Mouse (Mus musculus) C2C12 (cell line): ENCODE data around the gene Zfp472.

Experiments used
- CTCF ChIP-seq: IDR thresholded peaks from one replicate; pipeline ENCODE4 v1.5.1; 2011; ENCODE audit not compliant: control insufficient read depth, insufficient read depth, insufficient read length
- MYOG ChIP-seq: IDR thresholded peaks from one replicate; pipeline ENCODE4 v1.6.1; 2011; ENCODE audit not compliant: control insufficient read depth, insufficient read length; ENCODE audit errors: extremely low read depth
- USF1 ChIP-seq: IDR thresholded peaks from one replicate; pipeline ENCODE4 v1.6.1; 2011; ENCODE audit warnings: low read depth, mild to moderate bottlenecking, control low read depth, moderate library complexity

DNA sequence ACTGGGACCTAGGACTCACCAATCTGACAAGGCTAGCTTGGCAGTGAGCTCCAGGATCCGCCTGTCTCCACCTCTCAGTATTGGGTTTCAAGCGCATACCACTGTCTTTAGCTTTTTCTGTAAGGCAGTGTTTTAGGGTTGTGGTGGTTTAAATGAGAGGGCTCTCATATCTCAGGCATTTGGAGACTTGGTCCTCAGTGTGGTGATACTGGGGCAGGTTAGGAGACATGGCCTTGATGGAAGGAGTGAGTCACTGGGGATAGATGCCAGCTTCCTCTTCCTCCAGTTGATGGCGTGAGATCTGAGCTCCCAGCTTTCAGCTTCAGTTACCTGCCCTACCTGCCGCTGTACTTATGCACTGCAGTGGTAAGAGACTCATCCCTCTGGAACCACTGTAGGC lies 25.8 kb upstream of the Zfp472 start:
- no peak for TF ChIP-seq CTCF
- TF ChIP-seq MYOG, result no peak
- no peak for TF ChIP-seq USF1
